Mouse (Mus musculus) kidney, embryonic 15.5 days (tissue): ENCODE measurements around the gene 1110051M20Rik. TPM values are rescaled to one million over a fixed set of nuclear protein-coding genes. Genes with fewer than 3 reads are reported as not detected.
A peak's percentile ranks its signal among the peaks of the same experiment; 100 is the strongest.

ENCODE experiments used
- ATAC-seq: fragments of 200-750 bp; cut with Nextera tagmentation; replicated peaks from 2 replicates; pipeline ENCODE4 v1.8.0; 2017; ENCODE audit warnings: moderate TSS enrichment; ENCODE audit not compliant: low FRiP score
- H3K27ac ChIP-seq: fragments of 300-500 bp; sonication (generic); 2 replicates; pipeline ENCODE4 v1.5.1; 2015; ENCODE audit warnings: mild to moderate bottlenecking, inconsistent platforms
- H3K27me3 ChIP-seq: fragments of 300-500 bp; sonication (generic); 2 replicates; pipeline ENCODE4 v1.6.1; 2015; ENCODE audit warnings: inconsistent platforms
- H3K36me3 ChIP-seq: fragments of 300-500 bp; sonication (generic); 2 replicates; pipeline ENCODE4 v1.6.1; 2015; ENCODE audit warnings: inconsistent platforms
- H3K4me1 ChIP-seq: fragments of 300-500 bp; sonication (generic); 2 replicates; pipeline ENCODE4 v1.6.1; 2015; ENCODE audit warnings: inconsistent platforms
- H3K4me2 ChIP-seq: fragments of 300-500 bp; sonication (generic); 2 replicates; pipeline ENCODE4 v1.6.1; 2015; ENCODE audit warnings: moderate library complexity, mild to moderate bottlenecking, inconsistent platforms
- H3K4me3 ChIP-seq: fragments of 300-500 bp; sonication (generic); replicated peaks from 2 replicates; pipeline ENCODE4 v1.5.1; 2015; ENCODE audit warnings: mild to moderate bottlenecking, inconsistent platforms
- H3K9ac ChIP-seq: fragments of 300-500 bp; sonication (generic); 2 replicates; pipeline ENCODE4 v1.6.1; 2015; ENCODE audit warnings: mild to moderate bottlenecking, inconsistent platforms
- H3K9me3 ChIP-seq: fragments of 300-500 bp; sonication (generic); replicated peaks from 2 replicates; pipeline ENCODE4 v1.6.1; 2016; ENCODE audit warnings: inconsistent platforms
- WGBS: fragments of 180-500 bp; shearing (Covaris S2); methylation state at CpG from one replicate; pipeline ENCODE4 v1.1.7; 2015; ENCODE audit warnings: mixed read lengths; 5-methylcytosine and 5-hydroxymethylcytosine counted together
- polyA plus RNA-seq: library from polyadenylated mRNA; unstranded; fragments of >200 nt; fragmentation: Nextera tagmentation; extraction: Ambion mirVana; gene quantifications from 2 replicates; pipeline ENCODE4 v1.2.1, GENCODE M21; 2015

The 1110051M20Rik gene
- polyA plus RNA-seq, 1 experiment from 2014 or later: 65.7 TPM

DNA sequence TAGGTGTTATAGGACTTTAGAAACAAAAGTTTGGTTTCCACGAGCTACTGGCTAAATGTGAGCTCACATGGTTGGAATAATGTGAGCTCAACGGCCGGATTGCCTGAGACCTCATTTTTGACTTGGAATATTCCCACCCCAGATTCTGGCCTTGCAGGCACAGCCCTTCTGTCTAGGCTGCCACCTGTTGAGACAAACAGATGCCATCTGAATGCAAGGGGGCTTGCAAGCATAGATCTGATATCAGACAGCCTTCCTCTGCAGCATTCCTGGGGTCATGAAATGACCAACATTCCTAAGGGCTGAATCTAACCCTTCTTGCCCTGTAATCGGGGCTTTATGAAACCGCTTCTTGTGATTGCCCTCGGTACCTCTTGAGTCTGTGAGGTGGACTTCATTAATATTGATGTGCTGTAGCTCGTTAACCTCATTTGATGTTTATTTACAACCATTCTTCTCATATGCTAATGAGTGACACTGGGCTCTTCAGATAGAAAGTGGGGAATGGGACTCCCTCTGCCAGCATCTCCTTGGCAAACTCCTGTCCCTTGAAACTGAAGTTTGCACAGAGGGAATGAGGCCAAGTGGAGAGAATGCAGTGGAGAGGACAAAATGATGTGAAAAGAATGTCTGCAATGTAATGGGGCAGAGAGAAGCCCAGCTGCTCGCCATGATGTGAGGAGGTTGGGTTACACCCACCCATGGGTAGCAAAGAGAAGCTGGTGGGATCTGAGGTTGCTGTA lies 114.3 kb downstream of the 1110051M20Rik start:
- H3K27ac ChIP-seq: peak overlapping the region; percentile 92
- no peak for ATAC-seq
- no peak overlapping the region for H3K4me2 ChIP-seq

DNA sequence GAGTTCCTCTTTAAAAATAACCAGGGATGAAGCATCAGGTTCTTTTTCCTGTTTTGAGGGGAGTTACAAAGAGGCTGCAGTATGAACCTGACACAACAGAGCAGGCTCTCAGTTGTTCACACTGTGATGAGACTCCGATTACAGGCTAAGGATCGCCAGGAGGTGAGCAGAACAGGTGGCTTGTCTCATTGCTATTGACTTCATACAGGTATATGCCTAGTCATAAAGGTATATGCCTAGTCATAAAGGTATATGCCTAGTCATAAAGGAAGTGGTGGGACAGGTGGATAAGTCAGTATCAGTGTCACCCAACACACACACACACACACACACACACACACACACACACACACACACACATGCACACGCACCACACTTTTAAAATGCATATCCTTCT lies 115.8 kb downstream of the 1110051M20Rik start:
- Histone ChIP-seq H3K27me3 (no peaks in the 10 kb centered on the region), H3K4me2 (0 out of 2 replicates have a peak overlapping the region, but pooled peaks have one; percentile 21), H3K36me3 (no peaks in the 10 kb centered on the region), H3K9me3 (no peaks in the 10 kb centered on the region), H3K4me1 (peaks cover 46% of the 10 kb centered on the region), H3K27ac (peak overlapping the region; percentile 92), H3K4me3 (no peak overlapping the region), H3K9ac (no peak overlapping the region)
- no peak for ATAC-seq
- 65% methylated on average over 3 of the region's 3 CpGs for WGBS

More for the DNA sequence above, 114.3 kb downstream of the 1110051M20Rik start:
- H3K36me3 ChIP-seq: no peaks in the 10 kb centered on the region
- peaks cover 41% of the 10 kb centered on the region for H3K4me1 ChIP-seq
- no peak overlapping the region for H3K4me3 ChIP-seq
- H3K9ac ChIP-seq: no peak overlapping the region
- H3K27me3 ChIP-seq: no peaks in the 10 kb centered on the region
- no peaks in the 10 kb centered on the region for H3K9me3 ChIP-seq
- WGBS: 61% methylated on average over 8 of the region's 8 CpGs

DNA sequence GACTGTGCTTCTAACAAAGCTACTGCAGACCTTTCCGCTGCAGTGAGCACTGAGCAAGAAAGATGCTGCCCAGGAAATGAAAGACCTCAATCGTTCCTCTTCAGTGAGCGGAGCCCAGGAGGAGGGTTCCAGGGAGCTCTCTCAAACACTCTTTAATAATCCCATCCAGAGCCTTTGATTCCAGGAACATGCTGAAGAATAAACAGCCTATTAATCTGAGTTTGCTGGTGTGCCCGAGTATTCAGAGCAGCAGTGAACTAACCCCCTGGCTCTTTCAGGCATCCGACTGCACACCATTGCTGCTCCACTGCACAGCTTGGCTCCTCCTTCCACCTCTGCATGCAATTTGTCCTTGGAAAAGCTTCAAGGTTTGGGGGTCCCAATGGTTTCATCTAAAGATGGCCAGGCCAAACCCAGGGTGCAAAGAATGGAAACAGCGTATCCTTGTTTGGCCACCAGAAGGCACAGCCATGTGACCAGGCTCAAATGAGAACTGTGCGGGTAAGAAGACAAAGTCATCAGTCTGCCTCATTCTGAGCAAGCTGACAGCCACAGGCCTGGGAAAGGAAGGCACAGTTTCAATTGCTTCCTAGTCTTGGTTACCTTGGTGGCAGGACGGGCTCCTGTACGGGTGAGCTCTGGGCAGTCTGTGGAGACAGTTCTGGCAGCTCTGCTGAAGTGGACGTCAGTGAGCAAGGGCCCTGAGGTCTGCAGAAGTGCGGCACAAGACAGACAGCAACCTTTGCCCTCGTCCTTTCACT lies 116.4 kb downstream of the 1110051M20Rik start:
- peak overlapping the region; percentile 92 for H3K27ac ChIP-seq
- H3K4me3 ChIP-seq: no peak overlapping the region
- ATAC-seq: peak; percentile 84
- no peaks in the 10 kb centered on the region for H3K9me3 ChIP-seq
- no peak overlapping the region for H3K9ac ChIP-seq
- no peaks in the 10 kb centered on the region for H3K27me3 ChIP-seq
- H3K4me2 ChIP-seq: peak overlapping the region; percentile 21; the same call in 1 of the 2 replicates
- H3K4me1 ChIP-seq: peaks cover 46% of the 10 kb centered on the region
- WGBS: 34% methylated on average over 12 of the region's 12 CpGs
- no peaks in the 10 kb centered on the region for H3K36me3 ChIP-seq

DNA sequence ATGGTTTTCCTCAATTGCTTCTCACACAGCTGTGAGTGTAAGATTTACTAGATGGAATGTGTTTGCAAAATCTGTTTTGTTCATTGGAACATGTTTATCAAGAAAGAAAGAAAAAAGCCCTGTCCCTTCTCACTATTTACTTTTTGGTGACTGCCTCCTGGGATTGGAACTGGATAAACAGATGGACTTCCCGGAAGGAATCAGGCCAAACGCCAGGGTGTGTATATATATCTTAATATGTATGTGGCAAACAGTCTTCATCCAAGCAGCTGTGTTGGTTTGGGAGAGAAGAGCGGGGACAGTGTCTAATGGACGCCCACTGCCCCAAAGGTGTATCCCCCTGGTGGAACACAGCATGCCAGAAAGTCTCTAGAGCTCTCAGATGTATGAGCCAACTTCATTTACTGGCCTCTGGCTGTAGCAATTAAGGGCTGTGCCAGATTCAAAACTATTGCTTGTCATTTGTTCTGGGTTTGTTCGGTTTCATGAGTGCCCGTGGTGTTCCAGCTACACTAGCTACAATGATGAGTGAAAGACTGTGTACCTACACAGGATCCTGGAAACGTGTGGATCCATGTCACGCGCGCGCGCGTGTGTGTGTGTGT lies 117.7 kb downstream of the 1110051M20Rik start:
- peaks cover 55% of the 10 kb centered on the region for H3K4me1 ChIP-seq
- peak overlapping the region; percentile 92 for H3K27ac ChIP-seq
- H3K27me3 ChIP-seq: no peaks in the 10 kb centered on the region
- no peaks in the 10 kb centered on the region for H3K36me3 ChIP-seq
- no peak for ATAC-seq
- no peaks in the 10 kb centered on the region for H3K9me3 ChIP-seq
- 83% methylated on average over 13 of the region's 13 CpGs for WGBS
- no peak overlapping the region for H3K9ac ChIP-seq
- H3K4me2 ChIP-seq: no peak overlapping the region
- no peak overlapping the region for H3K4me3 ChIP-seq

DNA sequence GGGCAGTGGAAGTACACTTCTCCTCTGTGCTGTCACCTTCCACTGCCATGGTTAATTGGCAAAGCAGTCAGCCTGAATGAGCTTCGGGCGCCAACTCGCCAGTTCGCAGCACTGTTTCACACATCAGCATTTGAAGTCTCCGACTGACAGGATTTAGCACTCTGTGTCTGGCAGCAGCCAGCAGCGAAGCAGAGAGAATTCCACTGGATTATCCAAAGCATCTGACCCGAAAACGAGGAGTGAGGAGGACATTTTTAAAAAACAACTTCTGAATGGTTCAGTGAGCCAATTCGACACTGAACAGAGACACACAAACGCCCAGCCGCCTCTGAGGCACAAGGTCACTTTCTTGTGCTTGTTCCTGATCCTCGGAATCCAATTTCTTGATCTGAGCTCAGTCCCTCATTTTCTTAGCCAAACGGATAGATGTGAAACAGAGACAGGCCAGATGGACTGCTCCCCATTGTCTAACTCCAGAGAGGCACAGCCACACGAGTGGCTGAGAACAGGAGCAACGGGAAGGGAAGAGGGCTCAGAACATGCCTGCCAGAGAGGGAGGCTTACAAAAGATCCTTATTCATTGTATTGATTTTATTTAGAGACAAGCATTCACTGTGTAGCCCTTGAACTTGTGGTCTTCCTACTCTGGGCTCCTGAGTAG lies 119.6 kb downstream of the 1110051M20Rik start:
- H3K27ac ChIP-seq: peak overlapping the region; percentile 70

DNA sequence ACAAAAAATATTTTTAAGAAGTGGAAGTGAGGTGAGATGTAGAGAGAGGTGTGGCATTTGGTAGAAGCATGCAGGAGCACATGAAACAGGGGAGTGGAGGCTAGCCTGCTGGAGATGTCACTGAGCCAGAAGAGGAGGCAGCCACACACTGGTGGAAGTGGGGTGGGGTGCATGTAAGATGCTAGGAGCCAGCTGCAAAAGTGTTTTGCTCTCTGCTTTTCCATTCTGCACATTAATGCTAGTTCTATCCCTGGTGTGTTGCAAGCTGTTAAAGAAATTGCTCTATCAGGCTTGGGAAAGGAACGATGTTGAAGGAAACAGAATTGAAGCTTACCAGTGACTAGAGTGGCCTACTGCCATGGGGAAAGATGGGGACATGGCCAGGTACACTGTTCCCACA lies 120.2 kb downstream of the 1110051M20Rik start:
- Histone ChIP-seq H3K4me1 (peaks cover 40% of the 10 kb centered on the region), H3K27me3 (no peaks in the 10 kb centered on the region), H3K4me3 (no peak overlapping the region), H3K36me3 (no peaks in the 10 kb centered on the region), H3K4me2 (no peak overlapping the region), H3K9ac (no peak overlapping the region), H3K9me3 (no peaks in the 10 kb centered on the region), H3K27ac (peak overlapping the region; percentile 70)
- no peak for ATAC-seq
- WGBS: 76% methylated on average over 1 of the region's 1 CpGs

More for the DNA sequence above, 119.6 kb downstream of the 1110051M20Rik start:
- peaks cover 45% of the 10 kb centered on the region for H3K4me1 ChIP-seq
- no peaks in the 10 kb centered on the region for H3K27me3 ChIP-seq
- no peak overlapping the region for H3K4me3 ChIP-seq
- no peaks in the 10 kb centered on the region for H3K9me3 ChIP-seq
- H3K9ac ChIP-seq: no peak overlapping the region
- no peaks in the 10 kb centered on the region for H3K36me3 ChIP-seq
- 34% methylated on average over 15 of the region's 15 CpGs for WGBS
- H3K4me2 ChIP-seq: 0 out of 2 replicates have a peak overlapping the region, but pooled peaks have one; percentile 12
- ATAC-seq: no peak

DNA sequence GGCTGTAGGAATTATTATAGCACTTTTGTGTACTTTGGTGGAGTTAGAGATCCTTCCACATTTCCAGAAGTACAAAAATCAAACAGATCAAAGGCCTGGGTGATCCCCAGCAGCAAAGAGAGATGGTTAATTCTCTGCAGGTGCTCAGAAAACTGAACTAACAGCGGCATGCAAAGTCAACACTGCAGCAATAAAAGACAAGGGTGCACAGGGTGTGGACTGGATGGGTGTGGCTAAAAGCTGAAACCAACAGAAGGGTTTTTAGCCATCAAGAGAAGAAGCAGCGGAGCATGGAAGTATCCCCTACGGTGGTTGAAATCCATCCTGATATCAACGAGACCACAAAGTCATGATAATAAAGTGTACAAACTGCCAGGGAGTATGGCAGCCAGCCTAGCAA lies 122.0 kb downstream of the 1110051M20Rik start:
- no peaks in the 10 kb centered on the region for H3K9me3 ChIP-seq
- ATAC-seq: no peak
- no peak overlapping the region for H3K4me2 ChIP-seq

DNA sequence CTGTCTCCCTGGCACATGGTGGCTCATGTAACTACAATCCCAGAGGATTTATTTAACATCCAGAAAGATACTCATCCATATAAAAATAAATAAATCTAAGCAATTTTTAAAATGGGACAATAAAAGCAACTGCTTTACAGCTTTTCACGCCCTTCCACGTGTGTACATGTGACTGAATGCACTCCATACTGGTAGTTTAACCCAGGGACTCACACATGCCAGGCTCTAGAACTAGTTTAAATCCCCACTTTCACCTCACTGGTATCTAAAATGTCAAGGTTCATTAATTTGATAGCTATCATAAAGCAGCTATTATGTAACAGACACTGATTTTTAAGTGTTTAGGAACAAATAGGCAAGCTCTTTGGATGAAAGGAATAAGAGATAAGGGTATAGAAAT lies 122.6 kb downstream of the 1110051M20Rik start:
- Histone ChIP-seq H3K4me2 (no peak overlapping the region), H3K27me3 (no peaks in the 10 kb centered on the region), H3K9me3 (no peaks in the 10 kb centered on the region), H3K4me1 (peaks cover 24% of the 10 kb centered on the region), H3K27ac (no peak overlapping the region), H3K9ac (no peak overlapping the region), H3K4me3 (no peak overlapping the region), H3K36me3 (no peaks in the 10 kb centered on the region)
- 86% methylated on average over 2 of the region's 2 CpGs for WGBS
- no peak for ATAC-seq

More for the DNA sequence above, 122.0 kb downstream of the 1110051M20Rik start:
- H3K36me3 ChIP-seq: no peaks in the 10 kb centered on the region
- no peak overlapping the region for H3K4me3 ChIP-seq
- 31% methylated on average over 4 of the region's 4 CpGs for WGBS
- peaks cover 26% of the 10 kb centered on the region for H3K4me1 ChIP-seq
- no peak overlapping the region for H3K9ac ChIP-seq
- no peaks in the 10 kb centered on the region for H3K27me3 ChIP-seq
- H3K27ac ChIP-seq: 0 out of 2 replicates have a peak overlapping the region, but pooled peaks have one; percentile 13

DNA sequence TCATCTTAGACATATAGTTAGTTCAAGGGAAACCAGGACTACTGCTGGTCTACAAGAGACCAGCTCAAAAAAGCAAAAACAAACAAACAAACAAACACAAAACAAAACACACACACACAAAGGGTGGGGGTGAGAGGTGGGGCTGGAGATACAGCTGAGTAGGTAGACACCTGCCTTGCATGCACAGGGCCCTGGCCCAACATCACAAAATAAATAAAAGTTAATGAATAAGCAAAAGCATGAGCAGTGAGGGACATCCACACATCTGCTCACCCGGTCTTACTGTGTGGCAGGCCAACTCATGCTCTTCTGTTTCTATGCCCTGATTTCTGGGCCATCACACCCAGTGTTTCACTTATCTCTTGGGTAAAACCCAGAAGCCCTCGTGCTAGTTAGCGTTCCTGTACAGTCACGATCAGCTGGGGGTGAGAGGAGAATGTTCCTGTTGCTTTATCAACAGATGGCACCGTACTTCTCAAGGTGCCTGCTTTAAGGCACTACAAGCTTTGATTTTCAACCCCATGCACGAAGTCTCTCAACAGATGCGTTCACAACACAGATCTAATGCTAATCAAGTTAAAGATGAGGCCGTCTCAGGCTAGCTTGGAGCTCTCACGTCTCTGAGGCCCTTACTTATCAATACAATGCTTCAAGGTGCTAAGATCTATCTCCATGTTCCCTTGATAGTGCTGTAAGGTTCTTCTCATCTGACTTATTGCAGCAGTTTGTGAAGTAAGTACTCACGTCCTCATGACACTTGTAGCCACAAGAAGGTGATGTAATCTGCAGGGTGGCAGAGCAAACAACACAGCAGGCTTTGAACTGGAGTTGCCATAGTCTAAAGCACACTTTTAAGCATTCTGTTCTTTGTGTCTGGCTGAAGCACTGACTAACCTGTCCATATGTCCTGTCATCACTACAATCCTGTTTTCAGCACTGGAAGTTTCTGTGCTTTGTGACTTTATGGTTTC lies 123.7 kb downstream of the 1110051M20Rik start:
- Histone ChIP-seq H3K27me3 (no peaks in the 10 kb centered on the region), H3K9me3 (no peaks in the 10 kb centered on the region), H3K27ac (no peak overlapping the region), H3K9ac (no peak overlapping the region), H3K36me3 (no peaks in the 10 kb centered on the region), H3K4me2 (no peak overlapping the region), H3K4me1 (peaks cover 22% of the 10 kb centered on the region), H3K4me3 (no peak overlapping the region)
- 79% methylated on average over 10 of the region's 10 CpGs for WGBS
- ATAC-seq: no peak; the same call in 1 of the 2 replicates

DNA sequence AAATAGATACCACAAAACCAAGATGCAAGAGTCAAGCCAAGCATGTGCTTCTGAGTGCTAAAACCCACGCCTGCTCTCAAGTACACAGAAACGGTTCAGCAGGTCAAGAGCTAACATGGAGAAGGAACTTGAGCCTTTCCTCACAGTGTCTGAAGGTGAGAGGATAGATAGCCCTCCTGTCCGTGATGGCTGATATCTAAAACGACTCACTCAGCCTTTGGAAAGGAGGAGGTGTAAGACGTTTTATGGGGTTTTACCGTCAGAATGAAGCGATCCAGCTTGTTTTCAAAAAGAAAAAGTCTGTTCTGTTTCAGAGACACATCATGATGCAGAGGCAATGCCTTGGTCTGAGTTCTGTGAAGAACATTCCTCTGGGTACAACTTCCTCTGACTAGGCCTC lies 130.3 kb downstream of the 1110051M20Rik start:
- H3K9ac ChIP-seq: no peak overlapping the region
- WGBS: 52% methylated on average over 7 of the region's 7 CpGs
- H3K27me3 ChIP-seq: no peaks in the 10 kb centered on the region
- no peak overlapping the region for H3K4me2 ChIP-seq
- H3K27ac ChIP-seq: no peak overlapping the region
- no peaks in the 10 kb centered on the region for H3K36me3 ChIP-seq
- peaks cover 12% of the 10 kb centered on the region for H3K4me1 ChIP-seq
- no peaks in the 10 kb centered on the region for H3K9me3 ChIP-seq
- ATAC-seq: no peak
- H3K4me3 ChIP-seq: no peak overlapping the region
